Mouse (Mus musculus) megakaryocyte progenitor cell, adult 5-6 weeks (primary cell): ENCODE measurements around the gene Fam234a. TPM values are rescaled to one million over a fixed set of nuclear protein-coding genes. Genes with fewer than 3 reads are reported as not detected.
"Not testable (repeated sequence)": the region's sequence is repeated elsewhere in the genome, so short reads cannot be mapped to it uniquely, and the experiment has no call there.

Experiments
- ATAC-seq: replicated peaks from 2 replicates; pipeline ENCODE4 v1.8.0; 2016; ENCODE audit warnings: mild to moderate bottlenecking, moderate TSS enrichment, inconsistent platforms; ENCODE audit not compliant: poor library complexity
- total RNA-seq, 2 experiments: library from RNA; stranded (forward) in 1 of 2; stranded (reverse) in 1 of 2; fragments of 157-497, 149-512 nt in 1 of 2; fragments of 200-1000 nt in 1 of 2; gene quantifications; 2 replicates each; pipeline versions ENCODE4 v1.2.3 to v1.2.4; 2015 to 2017

Fam234a gene
- total RNA-seq, 2 experiments from 2014 or later = 5.5 to 6.4 TPM

GRCm38 (mm10) chr17:26187592-26187991 lies 56.5 kb downstream of the Fam234a start:
- ATAC-seq = no peak

GRCm38 (mm10) chr17:26181179-26181578 lies 62.9 kb downstream of the Fam234a start:
- ATAC-seq = no peak

GRCm38 (mm10) chr17:26178611-26179010 lies 65.4 kb downstream of the Fam234a start:
- no peak for ATAC-seq

- not testable (repeated sequence) for ATAC-seq
These were observed 68.8 kb downstream of the Fam234a start for GRCm38 (mm10) chr17:26175248-26175647.

GRCm38 (mm10) chr17:26168039-26168438 lies 76.0 kb downstream of the Fam234a start:
- peak; percentile 94 for ATAC-seq

GRCm38 (mm10) chr17:26162736-26163135 lies 81.3 kb downstream of the Fam234a start:
- no peak for ATAC-seq

Other genes starting within 250 kb of the Fam234a start
- 0.69 and 1.6 TPM in 2 replicates for gene Rab11fip3, start 174.7 kb downstream of the Fam234a start, total RNA-seq (2015)
- gene Rab11fip3, start 174.7 kb downstream of the Fam234a start, total RNA-seq (2017) = 0.83 and 1.9 TPM in 2 replicates
- gene Decr2, start 153.9 kb downstream of the Fam234a start, total RNA-seq (2015) = 2.9 and 5.3 TPM in 2 replicates
- 10.1 and 11.7 TPM in 2 replicates for gene Decr2, start 153.9 kb downstream of the Fam234a start, total RNA-seq (2017)
- gene Nme4, start 148.6 kb downstream of the Fam234a start, total RNA-seq (2015) = 46.5 and 47.1 TPM in 2 replicates
- gene Nme4, start 148.6 kb downstream of the Fam234a start, total RNA-seq (2017) = 42.7 and 45.4 TPM in 2 replicates
- 7.2 and 7.4 TPM in 2 replicates for gene Tmem8, start 130.9 kb downstream of the Fam234a start, total RNA-seq (2015)
- gene Tmem8, start 130.9 kb downstream of the Fam234a start, total RNA-seq (2017) = 4.9 and 8.6 TPM in 2 replicates
- gene Mrpl28, start 120.7 kb downstream of the Fam234a start, total RNA-seq (2015) = 73.3 and 84.4 TPM in 2 replicates
- 40.7 and 46.4 TPM in 2 replicates for gene Mrpl28, start 120.7 kb downstream of the Fam234a start, total RNA-seq (2017)
- gene Axin1, start 105.6 kb downstream of the Fam234a start, total RNA-seq (2015) = 26.2 and 34.6 TPM in 2 replicates
- 160 and 191 TPM in 2 replicates for gene Axin1, start 105.6 kb downstream of the Fam234a start, total RNA-seq (2017)
- gene Pdia2, start 45.2 kb downstream of the Fam234a start, total RNA-seq (2015) = 0.42 and 2.4 TPM in 2 replicates
- gene Pdia2, start 45.2 kb downstream of the Fam234a start, total RNA-seq (2017) = 3.6 and 3.9 TPM in 2 replicates
- 0.42 TPM in 1 of 2 replicates, not detected in the other for gene Rgs11, start 41.3 kb downstream of the Fam234a start, total RNA-seq (2015)
- gene Rgs11, start 41.3 kb downstream of the Fam234a start, total RNA-seq (2017) = 0.33 TPM in 1 of 2 replicates, not detected in the other
- 0.44 and 0.74 TPM in 2 replicates for gene Arhgdig, start 36.5 kb downstream of the Fam234a start, total RNA-seq (2015)
- 0.96 TPM in 1 of 2 replicates, not detected in the other for gene Arhgdig, start 36.5 kb downstream of the Fam234a start, total RNA-seq (2017)
- 68.1 and 69.9 TPM in 2 replicates for gene Luc7l, start 8.7 kb upstream of the Fam234a start, total RNA-seq (2015)
- gene Luc7l, start 8.7 kb upstream of the Fam234a start, total RNA-seq (2017) = 100 and 126 TPM in 2 replicates
- 1.6 and 2.2 TPM in 2 replicates for gene Neurl1b, start 170.6 kb upstream of the Fam234a start, total RNA-seq (2015)
- 1.9 and 2.2 TPM in 2 replicates for gene Neurl1b, start 170.6 kb upstream of the Fam234a start, total RNA-seq (2017)